ENCODE assay signal across 8 mouse cellular contexts in the genomic region with DNA sequence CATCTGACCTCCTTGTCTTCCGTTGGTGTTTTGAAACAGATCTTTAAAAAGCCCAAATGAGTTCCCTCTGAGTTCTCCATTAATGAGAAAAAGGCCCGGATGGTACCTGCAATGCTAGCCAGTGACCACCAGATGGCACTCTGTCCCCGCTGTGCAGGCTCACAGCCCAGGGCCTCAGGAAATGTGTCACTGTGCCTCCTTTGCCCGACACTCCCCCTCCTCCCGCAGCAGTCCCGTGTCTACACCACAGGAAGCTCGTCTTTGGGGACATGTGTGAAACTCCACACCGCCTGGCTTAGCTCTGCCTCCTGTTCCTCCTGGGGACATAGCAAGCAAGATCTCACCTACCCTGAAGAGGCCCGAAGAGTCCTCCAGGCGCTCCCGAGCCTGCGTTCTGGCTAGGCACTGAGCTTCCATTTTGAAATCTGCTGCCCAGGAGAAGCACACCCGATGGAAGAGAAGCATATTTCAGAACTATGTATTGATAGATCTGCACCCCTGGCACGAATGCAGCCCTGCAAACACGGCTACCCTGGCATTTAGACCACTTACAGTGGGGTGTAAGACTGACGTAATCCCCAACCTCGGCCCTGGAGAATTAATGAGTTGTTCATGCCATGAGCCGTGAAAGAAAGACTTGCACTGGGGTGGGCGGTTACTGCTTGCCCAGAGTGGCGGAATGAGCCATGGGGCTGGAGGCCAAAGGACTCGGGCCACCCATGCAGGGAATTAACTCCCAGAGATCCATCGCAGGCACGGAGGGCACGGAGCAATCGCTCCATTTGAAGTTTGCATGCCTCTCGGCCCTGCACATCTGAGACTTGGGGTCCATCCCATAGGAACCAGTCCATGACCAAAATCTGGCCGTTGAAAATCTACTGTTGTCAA. TPM values are rescaled to one million over a fixed set of nuclear protein-coding genes. Genes with fewer than 3 reads are reported as not detected.
A peak's percentile ranks its signal among the peaks of the same experiment; 100 is the strongest.
DNase-seq lines count a peak whose midpoint lies in the region; ATAC-seq lines count a peak whose summit lies in the region.

No protein-coding gene starts in this region.

- peak overlapping the region; percentile 61 for H3K4me2 ChIP-seq in hindbrain, embryonic 14.5 days (replicated peaks)

- no peaks in the 10 kb centered on the region for H3K36me3 ChIP-seq in hindbrain, embryonic 14.5 days (replicated peaks; ENCODE audit: control insufficient read depth, insufficient read depth)

- H3K27ac ChIP-seq in hindbrain, embryonic 14.5 days: peak overlapping the region; percentile 92

- H3K27me3 ChIP-seq in hindbrain, embryonic 14.5 days (ENCODE audit: control insufficient read depth, insufficient read depth, low read length): no peaks in the 10 kb centered on the region

- peak overlapping the region; percentile 56 for H3K9ac ChIP-seq in hindbrain, embryonic 14.5 days

- H3K4me1 ChIP-seq in hindbrain, embryonic 14.5 days (replicated peaks; ENCODE audit: control insufficient read depth, insufficient read depth, low read length): peaks cover 9% of the 10 kb centered on the region

- WGBS in hindbrain, embryonic 14.5 days: 4% methylated on average over 27 of the region's 27 CpGs

- peak overlapping the region; percentile 30 for H3K4me3 ChIP-seq in hindbrain, embryonic 14.5 days (replicated peaks; ENCODE audit: low read length)

- DNase-seq in NIH3T3 (ENCODE audit: low read depth): peak; percentile 94
- DNase-seq in cerebellum, postnatal 14 days: peak; percentile 96
- peak; percentile 90 to 95 for DNase-seq in frontal cortex, postnatal 25 days (ENCODE audit: low spot score in 2 of 2)
- peak; percentile 96 for DNase-seq in hindbrain, embryonic 14.5 days (ENCODE audit: low spot score)
- peak; percentile 91 to 93 for DNase-seq in layer of hippocampus, postnatal 36 days
- DNase-seq in lung, postnatal 36 days: peak; percentile 95
- DNase-seq in retina, postnatal 1 day: peak; percentile 94
- DNase-seq in urinary bladder, adult 18-20 months (ENCODE audit: low spot score in 2 of 2): peak; percentile 83 to 88

- no peaks in the 10 kb centered on the region for H3K9me3 ChIP-seq in hindbrain, embryonic 14.5 days (ENCODE audit: control insufficient read depth, low read length)

- peak; percentile 91 for ATAC-seq in hindbrain, embryonic 14.5 days (ENCODE audit: low FRiP score)

RNA-seq across cellular contexts. Expression of a gene that starts 22.9 kb away (rescaled TPM):
- polyA plus RNA-seq in hindbrain, embryonic 14.5 days (2014; fragmentation: Nextera tagmentation; extraction: Ambion mirVana): 2.2 and 2.5 TPM in 2 replicates
- total RNA-seq in layer of hippocampus, postnatal 36 days (2021): 1 to 10 TPM; 4.4 to 4.6 TPM

Comparison
In these comparisons a context has a peak if more than half of its experiments do, and no peak if none do; other contexts are left out.
1. Peak in every context shown above with its lines: DNase-seq, ATAC-seq, H3K4me3 ChIP-seq and H3K27ac ChIP-seq.